Mouse (Mus musculus) stomach, postnatal 0 days (tissue): ENCODE measurements around the gene Asb14. TPM values are rescaled to one million over a fixed set of nuclear protein-coding genes. Genes with fewer than 3 reads are reported as not detected.

Source experiments
- ATAC-seq: fragments of 200-750 bp; cut with Nextera tagmentation; 2 replicates; pipeline ENCODE4 v1.8.0; 2017; ENCODE audit not compliant: low FRiP score, low TSS enrichment
- DNase-seq: peaks from one replicate; pipeline ENCODE4 v3.0.0-alpha.2; 2016; ENCODE audit warnings: low spot score
- H3K27ac ChIP-seq: fragments of 300-500 bp; sonication (generic); replicated peaks from 2 replicates; pipeline ENCODE4 v1.5.1; 2014; ENCODE audit warnings: mild to moderate bottlenecking, control low read depth
- H3K27me3 ChIP-seq: fragments of 300-500 bp; sonication (generic); 2 replicates; pipeline ENCODE4 v1.6.1; 2014; ENCODE audit warnings: low read length; ENCODE audit not compliant: control insufficient read depth, insufficient read depth
- H3K36me3 ChIP-seq: fragments of 300-500 bp; sonication (generic); 2 replicates; pipeline ENCODE4 v1.6.1; 2014; ENCODE audit warnings: low read length, mixed read lengths; ENCODE audit not compliant: control insufficient read depth, insufficient read depth
- H3K4me1 ChIP-seq: fragments of 300-500 bp; sonication (generic); replicated peaks from 2 replicates; pipeline ENCODE4 v1.6.1; 2014; ENCODE audit warnings: antibody characterized with exemption; ENCODE audit not compliant: control insufficient read depth, insufficient read depth
- H3K4me2 ChIP-seq: fragments of 300-500 bp; sonication (generic); replicated peaks from 2 replicates; pipeline ENCODE4 v1.6.1; 2014; ENCODE audit warnings: low read depth, mild to moderate bottlenecking, control low read depth, moderate library complexity
- H3K4me3 ChIP-seq: fragments of 300-500 bp; sonication (generic); 2 replicates; pipeline ENCODE4 v1.5.1; 2014; ENCODE audit warnings: low read depth, low read length, control low read depth
- H3K9ac ChIP-seq: fragments of 300-500 bp; sonication (generic); 2 replicates; pipeline ENCODE4 v1.6.1; 2014; ENCODE audit warnings: mild to moderate bottlenecking, low read length, control low read depth, mixed read lengths
- H3K9me3 ChIP-seq: fragments of 300-500 bp; sonication (generic); 2 replicates; pipeline ENCODE4 v1.6.1; 2016; ENCODE audit warnings: low read length; ENCODE audit not compliant: control insufficient read depth
- CTCF ChIP-seq: IDR thresholded peaks from 2 replicates; pipeline ENCODE4 v1.5.1; 2016; ENCODE audit warnings: antibody characterized with exemption, low read depth, mild to moderate bottlenecking, moderate library complexity
- EP300 ChIP-seq: optimal IDR thresholded peaks from 2 replicates; pipeline ENCODE3; 2016; ENCODE audit warnings: antibody characterized with exemption
- WGBS: fragments of 180-500 bp; shearing (Covaris S2); extraction: QIAGEN DNeasy Blood & Tissue Kit; methylation state at CpG from one replicate; pipeline ENCODE4 v1.1.7; 2014; 5-methylcytosine and 5-hydroxymethylcytosine counted together
- polyA plus RNA-seq: library from polyadenylated mRNA; unstranded; fragments of >200 nt; fragmentation: Nextera tagmentation; extraction: Ambion mirVana; gene quantifications from 2 replicates; pipeline ENCODE4 v1.2.1, GENCODE M21; 2015

Gene Asb14
- polyA plus RNA-seq, 1 experiment from 2014 or later, result 0.12 TPM

DNA sequence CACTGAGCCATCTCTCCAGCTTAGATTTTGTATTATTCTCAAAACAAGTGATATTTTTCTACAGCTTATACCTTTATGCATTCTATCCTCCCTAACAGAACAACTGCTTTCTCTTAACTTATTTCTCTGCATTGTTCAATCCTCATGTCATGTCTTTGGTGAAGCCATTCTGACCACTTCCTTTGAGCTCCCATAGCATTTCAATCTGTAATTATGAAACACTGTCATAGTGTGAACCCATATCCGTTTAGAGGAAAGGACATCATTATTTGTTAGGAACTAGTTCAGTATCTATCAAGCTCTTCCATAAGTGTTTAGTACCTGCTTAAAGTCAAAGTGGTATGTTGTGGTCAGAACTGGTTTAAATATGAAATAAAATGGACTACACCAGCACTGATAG is 66.2 kb downstream of the Asb14 start:
- Histone ChIP-seq H3K27me3 (no peaks in the 10 kb centered on the region), H3K9ac (no peak overlapping the region), H3K4me1 (no peaks in the 10 kb centered on the region), H3K4me3 (no peak overlapping the region), H3K27ac (no peak overlapping the region), H3K36me3 (no peaks in the 10 kb centered on the region; the same call in 1 of the 2 replicates), H3K9me3 (no peaks in the 10 kb centered on the region), H3K4me2 (no peak overlapping the region)
- ATAC-seq (no peak), DNase-seq (no peak)
- no peak for TF ChIP-seq EP300
- TF ChIP-seq CTCF, result no peak
- whole genome bisulfite sequencing, result 77% methylated on average over 1 of the region's 1 CpGs

Other genes starting within 250 kb of the Asb14 start
- gene Pde12, start 224.7 kb upstream of the Asb14 start, polyA plus RNA-seq, result 9.3 and 9.8 TPM in 2 replicates
- gene Dnah12, start 201.3 kb upstream of the Asb14 start, polyA plus RNA-seq, result 0.01 and 0.02 TPM in 2 replicates
- gene Appl1, start 76.7 kb downstream of the Asb14 start, polyA plus RNA-seq, result 22.0 and 25.5 TPM in 2 replicates
- gene Hesx1, start 99.9 kb downstream of the Asb14 start, polyA plus RNA-seq, result 0.19 TPM in 1 of 2 replicates, not detected in the other
- gene Il17rd, start 144.4 kb downstream of the Asb14 start, polyA plus RNA-seq, result 1.0 and 1.1 TPM in 2 replicates
- gene Arhgef3, start 220.3 kb downstream of the Asb14 start, polyA plus RNA-seq, result 13.1 and 14.1 TPM in 2 replicates